Mouse (Mus musculus) NIH3T3 (cell line): ENCODE results near the gene Gm12794.
"Not testable (repeated sequence)": the region's sequence is repeated elsewhere in the genome, so short reads cannot be mapped to it uniquely, and the experiment has no call there.

Source experiments
- DNase-seq: peaks from one replicate; pipeline ENCODE4 v3.0.0-alpha.2; 2012; ENCODE audit warnings: low read depth

Gm12794 gene

DNA sequence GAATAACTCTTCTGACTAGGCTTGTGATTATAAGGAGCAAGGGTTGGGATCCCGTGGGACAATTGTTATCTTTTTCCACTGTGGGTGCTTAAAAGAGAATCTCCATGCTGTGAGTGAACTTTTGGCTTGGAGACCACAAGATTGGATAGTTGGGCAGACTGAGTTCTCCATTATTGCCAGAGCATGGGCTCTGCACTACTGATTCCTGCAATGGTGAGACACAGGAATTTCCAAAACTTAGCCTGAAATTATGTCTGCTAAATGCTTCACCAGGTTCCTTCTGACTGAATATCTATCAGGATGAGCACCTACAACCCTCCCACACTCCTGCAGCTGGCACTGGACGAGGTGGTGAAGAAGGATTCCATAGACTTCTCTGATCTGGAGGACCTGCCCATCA, at the start of gene Gm12794:
Gene Gm12794 (plus strand): TSS at position 301 of the 400 bp plus-strand sequence.
- DNase-seq, result not testable (repeated sequence)

DNA sequence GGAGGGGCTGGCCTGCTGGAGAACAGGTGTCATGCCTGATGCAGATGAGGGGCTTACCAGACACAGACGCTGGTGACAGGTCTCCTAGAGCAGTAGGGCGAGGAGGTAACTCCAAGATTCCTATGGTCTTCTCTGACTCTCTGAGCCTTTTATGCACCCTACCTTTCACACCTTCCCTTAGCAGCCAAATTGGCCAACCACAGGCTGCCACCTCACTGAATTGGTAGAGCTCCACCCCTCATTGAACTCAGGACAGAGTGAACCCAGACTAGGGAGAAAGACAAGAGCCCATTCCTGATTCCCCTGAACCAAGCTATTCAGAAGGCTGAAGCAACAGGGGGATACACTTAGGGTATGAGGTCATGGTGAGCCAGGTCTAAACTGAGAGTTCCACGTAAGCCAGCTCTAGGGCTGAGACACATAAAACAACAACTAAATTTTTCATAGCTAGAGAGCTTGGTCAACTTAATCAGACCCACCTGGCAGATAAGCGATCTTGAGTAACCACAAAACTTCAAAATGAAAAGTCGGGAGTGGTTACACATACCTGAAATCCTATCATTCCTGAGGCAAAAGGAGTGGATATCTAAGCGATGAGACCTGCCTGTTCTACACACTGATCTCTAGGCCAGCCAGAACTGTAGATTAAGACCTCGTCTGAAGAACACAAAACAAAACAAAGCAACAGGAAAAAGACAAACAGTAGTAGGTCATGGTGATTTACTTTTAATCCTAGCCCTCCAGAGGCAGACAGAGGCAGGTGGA, 46.4 kb upstream of the Gm12794 start, which contains the start of gene C130073F10Rik:
Gene C130073F10Rik (minus strand): TSS at position 134 of the 765 bp plus-strand sequence.
- no peak for DNase-seq

DNA sequence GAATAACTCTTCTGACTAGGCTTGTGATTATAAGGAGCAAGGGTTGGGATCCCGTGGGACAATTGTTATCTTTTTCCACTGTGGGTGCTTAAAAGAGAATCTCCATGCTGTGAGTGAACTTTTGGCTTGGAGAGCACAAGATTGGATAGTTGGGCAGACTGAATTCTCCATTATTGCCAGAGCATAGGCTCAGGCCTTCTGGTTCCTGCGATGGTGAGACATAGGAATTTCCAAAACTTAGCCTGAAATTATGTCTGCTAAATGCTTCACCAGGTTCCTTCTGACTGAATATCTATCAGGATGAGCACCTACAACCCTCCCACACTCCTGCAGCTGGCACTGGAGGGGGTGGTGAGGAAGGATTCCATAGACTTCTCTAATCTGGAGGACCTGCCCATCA, 31.4 kb upstream of the Gm12794 start, which contains the start of gene Gm12800:
Gene Gm12800 (plus strand): TSS at position 301 of the 400 bp plus-strand sequence.
- not testable (repeated sequence) for DNase-seq

- DNase-seq, result not testable (repeated sequence)
These were observed 40.7 kb downstream of the Gm12794 start, which contains the start of gene Gm12790 for GRCm38 (mm10) chr4:101980949-101981348. Gm12790 (minus strand) TSS chr4:101981049.

DNA sequence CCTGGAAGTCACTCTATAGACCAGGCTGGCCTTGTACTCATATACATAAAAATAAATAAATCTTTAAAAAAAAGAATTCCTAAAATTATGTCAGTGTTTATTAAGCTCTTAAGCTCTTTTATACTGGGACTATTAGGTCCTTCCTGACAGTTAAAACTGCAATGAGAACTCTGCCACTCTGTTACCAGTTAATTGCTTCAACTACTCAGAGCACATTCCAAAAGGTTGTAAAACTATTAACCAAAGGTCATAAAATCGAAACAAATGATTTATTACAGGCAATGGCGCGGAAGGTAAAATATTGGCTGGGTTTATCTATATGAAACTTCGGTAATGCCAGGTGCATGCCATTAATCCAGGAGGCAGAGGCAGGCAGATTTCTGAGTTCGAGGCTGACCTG, 45.5 kb downstream of the Gm12794 start:
- no peak for DNase-seq

DNA sequence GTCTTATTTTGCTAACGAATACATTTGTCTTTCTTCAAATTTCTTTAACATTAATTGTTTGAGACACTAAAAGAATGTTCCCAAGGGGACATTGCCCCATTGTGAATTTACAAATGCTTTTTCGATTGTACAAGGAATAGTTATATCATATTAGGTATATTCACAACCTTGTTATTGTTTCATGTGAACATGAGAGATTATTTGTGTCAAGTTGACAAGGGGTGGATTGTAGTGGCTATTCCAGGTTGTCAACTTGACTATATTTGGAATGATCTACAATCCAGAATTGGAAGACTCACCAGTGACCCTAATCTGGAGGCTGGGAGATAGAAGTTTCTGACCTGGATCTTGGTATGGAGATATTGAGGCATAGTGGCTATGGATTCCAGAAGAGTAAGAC, 46.1 kb downstream of the Gm12794 start, which contains the start of gene Gm12789:
Gene Gm12789 (plus strand): TSS at position 301 of the 400 bp plus-strand sequence.
- DNase-seq, result not testable (repeated sequence)
